Mouse (Mus musculus) heart, postnatal 14 days (tissue): ENCODE data around the gene Lmcd1. TPM values are rescaled to one million over a fixed set of nuclear protein-coding genes. Genes with fewer than 3 reads are reported as not detected.
"Not testable (repeated sequence)": the region's sequence is repeated elsewhere in the genome, so short reads cannot be mapped to it uniquely, and the experiment has no call there.

Experiments
- DNase-seq, 2 experiments: peaks; one replicate each; pipeline ENCODE4 v3.0.0; 2021 to 2022
- intact Hi-C: fragments of 180-260 bp; cut with DNase I; formaldehyde crosslinking; loops from one replicate; pipeline ENCODE4 v1.15.1; 2025
- long read RNA-seq, 2 experiments: library from polyadenylated mRNA; stranded (forward); transcript quantifications; one replicate each; pipeline ENCODE4 v2.0.0; 2021
- total RNA-seq, 2 experiments: library from RNA; stranded (reverse); gene quantifications; 2 replicates each; pipeline ENCODE4 v1.2.3; 2021

Gene Lmcd1
- 10 to 100 TPM; 29.7 to 31.8 TPM for total RNA-seq
- long read RNA-seq, experiment 1, transcript Lmcd1-201 (6 exons, 1,730 nt): major isoform, 28 of 44 reads
- long read RNA-seq, experiment 1, partial matches to known transcripts: 11 of 44 reads
- long read RNA-seq, experiment 1, other reads (novel, unspliced or antisense): 5 of 44 reads
- long read RNA-seq, experiment 2, transcript Lmcd1-201 (6 exons, 1,730 nt): major isoform, 34 of 54 reads
- long read RNA-seq, experiment 2, partial matches to known transcripts: 14 of 54 reads
- long read RNA-seq, experiment 2, other reads (novel, unspliced or antisense): 6 of 54 reads

DNA sequence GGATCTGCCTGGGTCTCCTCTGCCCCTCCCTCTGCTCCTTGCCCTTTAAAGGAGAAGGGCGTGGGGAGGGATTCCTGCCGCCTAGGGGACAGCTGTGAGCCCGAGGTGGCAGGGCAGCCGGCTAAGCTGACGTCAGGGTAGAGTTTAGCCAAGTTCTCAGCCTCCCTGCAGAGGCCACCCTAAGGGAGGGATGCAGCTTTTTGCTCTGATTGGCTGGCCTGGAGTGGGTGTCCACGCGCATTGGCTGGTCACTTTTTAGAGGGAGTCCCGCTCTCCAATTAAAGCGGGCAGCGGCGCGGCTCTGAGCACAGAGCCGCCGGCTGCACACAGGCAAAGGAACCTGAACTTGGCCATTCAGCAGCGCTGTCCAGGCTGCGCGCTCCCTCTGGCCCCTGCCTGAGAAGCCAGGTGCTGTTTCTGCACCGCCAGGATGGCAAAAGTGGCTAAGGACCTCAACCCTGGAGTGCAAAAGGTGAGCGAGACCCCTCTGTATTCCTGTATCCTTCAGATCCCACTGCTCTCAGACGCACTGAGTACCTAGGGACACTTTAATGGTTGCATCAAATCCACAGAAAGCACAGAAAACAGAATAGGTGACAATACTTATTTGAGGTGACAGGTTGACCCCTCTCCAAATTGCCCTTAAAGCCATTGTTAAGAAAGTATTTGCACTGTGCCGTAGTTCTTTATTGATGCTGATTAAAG lies at the start of gene Lmcd1:
Gene Lmcd1 (plus strand): TSS at position 258 of the 705 bp plus-strand sequence.
- intact Hi-C loops: loop anchor here (2.0 to 5.0 kb wide), 3 partner anchors 31 to 89 kb away; no protein-coding TSS in a partner anchor
- DNase-seq: peak; percentile 88 to 91

DNA sequence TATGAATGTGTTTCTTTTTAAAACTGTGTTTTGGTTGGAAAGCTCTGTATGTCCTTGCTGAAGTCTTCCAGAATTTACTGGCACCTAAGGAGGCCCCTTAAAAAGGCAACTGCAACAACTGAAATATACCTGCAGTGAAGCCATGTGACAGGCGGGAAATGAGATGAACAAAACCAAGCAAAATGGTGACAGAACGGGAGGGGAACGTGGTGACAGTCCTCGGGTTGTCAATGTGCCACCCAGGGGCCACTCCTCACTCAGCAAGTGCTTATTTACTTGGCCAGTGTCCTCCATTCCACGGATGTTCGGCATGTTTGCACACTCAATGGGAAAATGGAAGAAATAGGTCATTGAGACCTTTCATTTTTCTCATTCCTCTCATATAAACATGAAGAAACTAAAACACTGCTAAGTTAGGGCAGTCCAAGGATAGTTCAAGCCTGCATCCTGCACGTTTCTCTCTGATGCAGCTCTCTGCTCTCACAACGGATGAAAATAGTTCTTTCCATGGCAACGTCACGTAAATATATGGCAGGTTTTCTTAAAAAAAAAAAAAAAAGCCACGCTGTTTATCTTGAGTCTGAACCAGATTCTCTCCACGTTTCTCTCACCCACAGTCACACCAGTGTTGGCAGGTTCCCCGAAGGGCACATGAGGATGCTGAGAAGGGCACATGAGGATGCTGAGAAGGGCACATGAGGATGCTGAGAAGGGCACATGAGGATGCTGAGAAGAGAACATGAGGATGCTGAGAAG lies 49.5 kb upstream of the Lmcd1 start:
- intact Hi-C loops: no loop called here

DNA sequence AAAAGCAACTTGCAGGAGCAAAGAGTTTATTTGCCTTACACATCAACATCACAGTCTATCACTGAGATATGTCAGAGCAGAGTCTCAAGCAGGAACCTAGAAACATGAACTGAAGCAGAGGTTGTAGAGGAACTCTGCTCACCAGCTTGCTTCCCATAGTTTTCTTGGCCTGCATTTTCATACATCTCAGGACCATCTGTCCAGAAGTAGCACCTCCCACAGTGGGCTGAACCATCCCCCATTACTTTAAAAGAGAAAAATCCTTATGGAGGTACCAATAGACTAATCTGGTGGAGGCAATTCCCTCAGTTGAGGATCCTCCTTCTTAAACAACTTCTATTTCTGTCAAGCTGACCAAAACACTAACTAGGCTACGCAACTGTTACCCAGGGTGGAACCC lies 36.8 kb upstream of the Lmcd1 start:
- intact Hi-C loops: no loop called here
- DNase-seq: no peak

More for the DNA sequence above, 49.5 kb upstream of the Lmcd1 start:
- no peak for DNase-seq

DNA sequence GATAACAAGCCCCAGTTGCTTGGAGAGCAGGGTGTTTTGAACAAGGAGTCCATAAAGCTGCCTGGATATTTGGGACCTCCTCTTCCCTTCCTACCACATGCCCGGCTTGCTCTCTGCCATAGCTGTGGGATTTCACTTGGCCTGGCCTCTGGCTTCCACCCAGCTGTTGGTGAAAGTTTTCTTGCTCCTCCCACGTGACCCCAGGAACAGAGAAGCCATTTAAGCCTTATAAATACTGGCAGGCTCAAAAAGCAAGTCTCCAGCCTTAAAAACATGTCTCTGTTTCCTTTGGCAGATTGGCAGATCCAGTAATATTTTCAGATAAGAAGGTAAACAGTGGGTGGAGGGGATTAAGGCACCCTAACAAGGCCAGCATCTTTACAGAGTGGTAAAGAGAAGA lies 31.3 kb upstream of the Lmcd1 start:
- intact Hi-C loops: no loop called here
- peak in 1 of 2 experiments; percentile 11 for DNase-seq

DNA sequence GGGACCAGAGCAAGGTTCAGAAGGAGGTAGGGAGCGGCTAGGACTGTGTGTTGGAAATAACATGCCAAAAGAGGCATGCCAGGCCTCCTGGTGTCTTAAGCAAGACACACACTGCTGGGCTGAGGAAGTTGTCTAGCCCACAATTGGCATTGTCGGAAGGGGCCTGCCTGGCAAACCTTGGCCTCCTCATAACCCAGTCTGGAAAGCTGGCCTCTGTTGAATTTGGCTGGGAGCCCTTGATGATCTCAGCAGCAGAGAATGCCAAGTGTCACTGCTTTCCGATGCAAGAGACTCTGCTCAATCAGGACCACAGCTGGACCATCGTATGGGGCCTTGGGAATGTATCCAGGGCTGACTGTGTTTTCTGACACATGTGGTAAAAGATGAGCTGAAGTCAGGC lies 27.9 kb upstream of the Lmcd1 start:
- peak; percentile 63 to 83 for DNase-seq
- intact Hi-C loops: no loop called here

DNA sequence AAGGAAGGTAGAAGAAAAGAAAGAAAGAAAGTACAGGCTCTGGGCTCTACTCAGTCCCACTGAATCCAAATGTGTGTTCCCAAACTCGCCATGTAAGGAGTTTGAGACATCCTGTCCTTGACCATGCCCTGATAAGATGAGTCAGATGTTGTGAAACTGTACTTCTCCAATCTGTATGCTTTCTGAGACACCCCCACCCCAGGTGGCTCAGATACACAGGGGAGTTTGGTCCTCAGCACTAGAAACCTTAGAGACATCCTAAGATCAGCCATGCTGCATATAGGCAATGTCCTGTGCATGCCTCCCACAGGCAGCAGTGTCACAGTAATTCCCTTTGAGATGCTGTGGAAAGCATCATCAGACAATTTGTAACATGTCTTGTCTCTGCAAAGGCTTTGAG lies 26.9 kb upstream of the Lmcd1 start:
- DNase-seq: no peak

DNA sequence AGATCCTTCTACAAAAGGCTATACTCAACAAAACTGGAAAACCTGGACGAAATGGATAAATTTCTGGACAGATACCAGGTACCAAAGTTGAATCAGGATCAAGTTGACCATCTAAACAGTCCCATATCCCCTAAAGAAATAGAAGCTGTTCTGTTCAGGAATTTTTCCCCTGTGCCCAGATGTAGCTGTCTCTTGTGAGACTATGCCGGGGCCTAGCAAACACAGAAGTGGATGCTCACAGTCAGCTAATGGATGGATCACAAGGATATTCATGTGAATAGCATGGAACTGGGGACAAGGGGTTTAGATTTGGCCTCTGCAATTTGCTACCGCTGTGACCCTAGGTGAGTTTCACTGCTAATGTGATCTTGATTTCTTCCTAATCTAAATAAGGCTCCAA lies 19.6 kb upstream of the Lmcd1 start:
- intact Hi-C loops, DNase-seq: not testable (repeated sequence)

More for the DNA sequence above, 26.9 kb upstream of the Lmcd1 start:
- intact Hi-C loops: no loop called here

DNA sequence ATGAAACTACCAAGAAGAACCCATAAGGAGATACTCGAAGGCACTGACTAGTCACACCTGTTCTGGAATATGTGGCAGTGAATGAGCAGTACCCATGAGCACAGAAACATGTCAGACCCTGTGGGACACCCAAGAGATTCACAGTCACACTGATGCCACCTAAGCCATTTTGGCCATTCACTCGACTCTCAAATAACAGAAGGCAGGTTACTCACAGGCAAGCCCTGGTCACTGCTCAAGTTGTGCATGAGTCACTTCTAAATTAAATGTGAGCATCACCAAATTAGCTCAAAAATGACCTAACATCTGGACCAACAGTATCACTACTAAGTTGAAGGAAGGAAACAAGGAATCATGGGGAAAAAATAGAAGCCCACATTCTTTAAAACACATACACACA lies 18.6 kb upstream of the Lmcd1 start:
- DNase-seq: no peak
- intact Hi-C loops: no loop called here

DNA sequence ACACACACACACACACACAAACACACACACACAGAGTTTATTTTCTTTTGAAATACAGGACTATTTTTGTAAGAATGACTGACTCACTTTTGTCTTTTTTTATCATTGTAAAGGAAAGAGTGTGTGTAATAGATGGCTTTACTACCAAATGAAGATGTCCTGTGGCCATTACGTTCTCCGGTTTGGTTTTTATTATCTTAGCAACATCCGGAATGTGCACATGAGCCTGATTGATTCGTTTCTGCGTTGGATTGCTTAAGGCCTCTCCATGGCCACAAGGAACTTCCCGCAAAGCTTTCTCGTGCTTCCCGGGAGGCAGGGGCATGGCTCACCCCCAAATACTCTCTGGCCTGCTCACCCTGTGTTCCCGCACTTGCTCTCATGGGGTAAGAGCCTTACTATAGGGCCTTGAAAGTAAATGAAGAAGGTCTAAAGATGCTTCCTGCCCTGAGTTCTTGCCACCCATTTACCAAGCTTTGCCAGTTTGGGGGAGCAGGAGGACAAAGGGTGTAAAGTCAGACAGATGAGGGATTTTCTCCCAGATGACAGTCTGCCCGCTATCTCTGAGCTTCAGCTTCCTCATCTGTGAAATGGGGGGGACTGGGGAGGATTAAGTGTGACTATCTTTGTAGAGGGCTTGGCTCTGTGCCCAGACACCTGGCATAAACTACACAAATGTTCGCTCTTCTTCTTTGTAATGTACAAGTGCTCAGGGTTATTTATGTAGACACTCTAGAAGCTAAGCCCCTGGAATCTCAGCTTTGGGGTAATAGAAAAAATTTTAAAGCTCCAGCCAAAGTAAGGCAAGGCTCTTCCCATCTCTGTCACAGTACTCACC lies 18.0 kb upstream of the Lmcd1 start:
- peak in 1 of 2 experiments; percentile 22 for DNase-seq
- intact Hi-C loops: no loop called here

DNA sequence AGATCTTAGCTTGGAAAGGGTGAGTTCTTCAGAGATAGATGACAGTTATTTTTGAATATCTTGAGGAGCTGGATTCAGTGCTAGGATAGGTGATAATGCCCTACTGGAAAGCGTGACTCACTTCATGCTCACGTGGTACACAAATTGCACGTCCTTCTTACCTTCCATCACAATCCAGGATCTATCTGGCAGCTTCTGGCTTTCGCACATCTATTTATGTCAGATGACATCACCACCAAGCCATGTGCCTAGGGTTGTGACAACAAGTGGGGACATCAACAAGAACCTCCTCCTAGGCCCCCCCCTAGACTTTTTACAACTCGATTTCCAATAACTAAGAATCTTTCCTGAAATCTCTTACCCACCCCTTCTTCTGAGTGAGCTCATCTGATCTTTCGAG lies 17.0 kb upstream of the Lmcd1 start:
- intact Hi-C loops: no loop called here
- DNase-seq: no peak

DNA sequence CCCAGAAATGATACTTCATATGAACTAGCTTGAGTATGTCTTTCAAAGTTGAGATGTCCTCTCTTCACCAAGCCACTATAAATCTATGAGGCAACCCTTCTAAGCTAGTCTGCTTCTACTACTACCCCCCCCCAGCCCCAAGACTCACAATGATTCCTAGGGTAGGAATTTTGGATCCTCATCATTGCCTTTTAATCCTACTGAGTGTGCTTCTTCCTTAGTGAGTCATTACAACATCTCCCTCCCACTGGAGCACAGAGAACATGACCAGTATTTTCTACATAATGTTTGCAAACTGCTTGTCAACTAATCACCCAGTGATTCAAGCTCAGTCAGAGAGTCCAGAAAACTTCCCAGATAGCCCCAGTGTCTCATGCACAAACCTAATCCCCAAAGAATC lies 12.5 kb upstream of the Lmcd1 start:
- intact Hi-C loops: no loop called here
- no peak for DNase-seq

DNA sequence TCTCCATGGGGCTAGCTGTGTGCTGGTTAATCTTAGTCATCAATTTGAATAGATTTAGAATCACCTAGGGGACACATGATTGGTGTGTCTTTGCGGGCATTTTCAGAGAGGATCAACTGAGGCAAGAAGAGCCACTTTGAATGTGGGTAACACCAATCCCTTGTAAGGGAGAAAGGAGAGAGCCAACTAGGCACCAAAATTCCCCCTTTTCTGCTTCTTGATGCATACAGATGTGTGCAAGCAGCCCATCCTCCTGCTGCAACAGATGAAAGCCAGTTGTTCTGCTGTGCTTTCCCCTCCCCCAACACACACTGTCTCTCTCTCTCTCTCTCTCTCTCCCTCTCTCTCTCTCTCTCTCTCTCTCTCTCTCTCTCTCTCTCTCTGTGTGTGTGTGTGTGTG lies 9.2 kb upstream of the Lmcd1 start:
- no peak for DNase-seq
- intact Hi-C loops: no loop called here

DNA sequence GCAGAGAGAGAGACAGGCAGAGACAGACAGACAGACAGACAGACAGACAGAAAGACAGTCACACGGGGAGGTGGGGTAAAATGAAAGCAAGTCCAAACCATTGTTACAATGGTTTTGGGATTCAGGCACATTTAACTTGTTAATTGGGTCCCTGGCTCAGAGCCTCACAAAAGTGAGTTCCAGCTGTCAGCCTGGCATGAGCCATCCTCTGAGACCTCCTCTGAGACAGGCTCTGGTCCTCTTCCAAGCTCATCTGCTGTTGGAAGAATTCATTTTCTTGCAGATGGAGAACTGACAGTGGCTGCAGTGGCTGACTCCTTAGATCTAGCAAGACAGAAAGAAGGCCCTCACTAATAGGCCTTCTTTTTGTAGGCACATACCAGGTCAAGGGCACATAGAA lies 6.9 kb upstream of the Lmcd1 start:
- intact Hi-C loops: no loop called here
- DNase-seq: peak; percentile 16 to 55

DNA sequence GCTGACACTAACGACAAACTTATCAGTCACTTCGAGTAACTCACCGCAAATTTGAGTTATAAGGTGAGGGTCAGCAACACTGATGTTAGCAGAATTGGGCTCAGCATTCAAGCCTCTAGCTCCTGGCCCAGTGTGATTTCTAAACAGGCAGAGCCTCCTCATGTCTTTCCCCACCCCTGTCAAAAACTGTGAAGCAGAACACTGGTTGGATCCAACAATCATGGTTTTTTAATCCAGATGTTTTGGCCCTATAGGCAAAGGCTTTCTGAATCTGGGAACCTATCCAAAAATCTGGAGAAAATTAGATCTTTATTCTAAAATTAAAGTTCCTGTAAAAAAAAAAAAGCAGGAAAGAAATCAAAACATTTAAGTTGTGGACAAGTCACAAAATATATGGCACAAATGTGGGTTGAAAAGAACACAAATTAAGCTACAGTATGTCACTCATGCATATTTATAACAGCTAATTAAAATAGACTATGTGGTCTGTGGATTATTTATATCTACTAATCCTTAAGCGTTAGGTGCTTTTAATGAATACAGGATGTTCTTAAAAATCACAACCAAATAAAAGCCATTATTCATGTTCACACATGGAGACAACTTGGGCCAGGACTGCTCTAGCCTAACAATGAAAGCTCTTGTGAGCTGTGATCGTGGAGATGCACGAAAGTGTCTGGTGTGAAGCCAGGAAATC lies 5.7 kb upstream of the Lmcd1 start:
- intact Hi-C loops: no loop called here
- no peak for DNase-seq

DNA sequence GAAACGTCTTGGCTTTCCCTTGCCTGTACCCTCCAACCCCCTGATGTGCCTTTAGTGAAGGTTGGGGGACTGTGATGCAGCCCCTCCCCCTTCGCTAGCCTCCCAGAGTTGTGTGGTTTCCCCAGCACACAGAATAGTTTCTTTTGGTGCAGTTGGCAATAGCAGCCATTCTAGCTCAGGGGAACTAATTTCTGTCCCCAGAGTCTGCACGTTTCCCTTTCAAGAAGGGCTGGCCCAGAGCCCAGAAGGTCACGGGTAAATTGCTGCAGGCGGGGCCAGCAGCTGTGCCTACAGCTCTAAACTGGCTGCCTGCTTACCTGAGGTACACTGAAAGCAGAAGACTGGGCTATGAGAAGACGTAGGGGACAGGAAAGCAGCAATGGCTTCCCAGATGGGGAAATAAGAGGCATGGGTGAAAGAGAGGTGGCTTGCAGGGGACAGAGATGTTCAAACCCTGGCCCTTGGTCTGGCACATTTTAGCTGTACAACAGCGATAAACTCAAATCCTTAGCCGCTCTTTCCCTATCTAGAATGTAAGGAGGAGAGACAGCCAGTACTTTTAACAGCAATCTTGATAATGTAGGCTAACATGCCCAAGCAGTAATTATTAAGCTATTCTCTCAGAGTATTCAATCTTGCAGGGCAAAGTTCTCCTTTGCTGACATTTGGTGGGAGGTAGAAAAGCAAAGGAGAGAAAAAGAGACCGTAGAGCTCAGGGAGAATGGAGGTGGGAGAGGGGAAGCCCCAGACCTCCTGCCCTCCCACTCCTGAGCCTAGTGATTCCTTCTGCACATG lies 900 bp downstream of the Lmcd1 start:
- DNase-seq: peak; percentile 85 to 89
- intact Hi-C loops: loop anchor here (2.0 to 5.0 kb wide), 2 partner anchors 30 to 88 kb away; no protein-coding TSS in a partner anchor

DNA sequence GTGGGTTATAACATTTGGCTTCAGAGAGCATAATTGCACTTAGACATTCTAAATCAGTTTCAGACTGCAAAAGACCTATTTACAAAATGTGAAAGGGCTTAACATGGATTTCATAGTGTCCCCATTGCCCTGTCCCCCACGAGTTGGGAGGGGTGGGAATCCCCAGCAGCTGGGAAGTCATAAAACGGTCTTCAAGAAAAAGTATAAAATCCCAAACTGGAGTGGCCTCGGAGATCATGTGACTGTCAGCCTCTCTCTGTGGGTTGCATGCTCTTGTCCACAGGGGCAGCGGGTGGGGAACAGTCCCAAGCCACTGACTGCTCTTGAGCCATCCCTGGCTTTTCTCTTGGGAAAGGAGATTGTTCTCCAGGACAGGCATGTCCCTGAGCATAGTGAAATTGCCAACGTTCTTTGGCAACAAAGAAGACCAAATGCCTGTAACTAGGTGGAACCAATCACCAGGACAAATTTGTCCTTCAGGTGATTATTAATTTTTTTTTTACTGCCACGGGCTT lies 2.2 kb downstream of the Lmcd1 start:
- DNase-seq: no peak
- intact Hi-C loops: loop anchor here (2.0 kb wide), 1 partner anchor 29 kb away; no protein-coding TSS in a partner anchor

DNA sequence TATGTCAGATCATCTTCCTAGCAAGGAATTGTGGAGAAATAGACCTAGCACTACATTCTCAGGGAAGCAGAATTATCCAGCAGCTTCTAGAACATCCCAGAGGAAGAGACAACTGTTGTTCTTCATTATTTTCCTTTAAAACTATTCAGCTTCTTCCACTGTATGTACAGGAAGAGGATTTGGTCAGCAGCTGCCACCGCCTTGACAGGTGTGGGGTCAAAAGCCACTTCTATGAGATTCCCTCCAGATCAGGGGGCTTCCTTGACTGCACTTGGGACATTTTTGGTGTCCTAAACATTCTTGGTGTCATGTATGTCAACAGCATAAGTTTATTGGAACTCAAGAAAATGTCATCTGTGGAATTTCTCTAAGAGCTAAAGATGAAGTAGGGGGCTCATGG lies 5.2 kb downstream of the Lmcd1 start:
- no peak for DNase-seq
- intact Hi-C loops: no loop called here

DNA sequence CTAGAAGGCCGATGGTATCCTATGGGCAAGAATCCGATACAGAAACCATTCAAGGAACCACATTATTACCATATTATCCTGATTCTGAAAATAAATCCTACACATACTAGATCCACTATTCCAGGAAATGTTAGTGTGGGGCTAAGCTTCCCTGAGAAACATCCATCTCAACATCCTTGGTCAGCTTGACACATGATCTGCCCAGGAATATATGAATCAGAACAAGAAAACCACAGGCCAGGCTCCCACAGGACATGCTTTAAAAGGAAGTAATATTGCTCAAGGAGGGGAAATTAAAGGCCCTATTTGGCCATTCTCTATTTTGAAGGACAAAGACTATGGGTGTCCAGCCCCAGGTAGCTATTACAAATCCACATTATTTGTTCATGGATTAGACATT lies 6.6 kb downstream of the Lmcd1 start:
- DNase-seq: no peak
- intact Hi-C loops: no loop called here

DNA sequence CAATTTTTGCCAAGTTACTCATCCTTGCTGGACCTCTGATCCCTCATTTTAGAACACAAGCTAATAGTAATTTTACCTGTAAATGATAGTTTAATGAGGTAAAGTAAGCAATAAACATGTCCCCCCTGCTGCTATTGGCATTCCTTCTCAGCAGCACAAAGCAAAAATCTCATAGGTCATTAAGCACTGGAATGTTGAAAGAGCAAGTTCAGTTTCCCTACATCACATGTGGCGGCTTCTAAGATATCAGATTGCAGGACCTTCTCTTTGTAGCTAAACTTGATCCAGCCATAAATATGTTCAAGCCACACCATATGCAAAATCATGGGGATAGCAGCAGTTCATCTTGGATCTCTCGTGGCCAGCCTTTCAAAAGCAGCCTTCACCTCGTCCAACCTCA lies 7.4 kb downstream of the Lmcd1 start:
- intact Hi-C loops: no loop called here
- no peak for DNase-seq
